Mouse (Mus musculus): ENCODE data around the gene Ripply3.
"Not testable (repeated sequence)": the region's sequence is repeated elsewhere in the genome, so short reads cannot be mapped to it uniquely, and the experiment has no call there.

Ripply3 gene

GRCm38 (mm10) chr16:94315215-94315614 lies 13.0 kb upstream of the Ripply3 start:
- no peak for DNase-seq

- no peak for DNase-seq
These were observed 10.5 kb upstream of the Ripply3 start for GRCm38 (mm10) chr16:94317752-94318151.

- no peak for DNase-seq
These were observed 8.0 kb upstream of the Ripply3 start for GRCm38 (mm10) chr16:94320223-94320622.

GRCm38 (mm10) chr16:94323681-94324080 lies 4.5 kb upstream of the Ripply3 start:
- DNase-seq, result no peak

- no peak for DNase-seq
These were observed 2.2 kb upstream of the Ripply3 start for GRCm38 (mm10) chr16:94326008-94326407.

GRCm38 (mm10) chr16:94328881-94329867 lies 954 bp downstream of the Ripply3 start:
- DNase-seq, result no peak

- DNase-seq, result no peak
These were observed 2.2 kb downstream of the Ripply3 start for GRCm38 (mm10) chr16:94330429-94330828.

GRCm38 (mm10) chr16:94331233-94331885 lies 3.1 kb downstream of the Ripply3 start:
- no peak for DNase-seq

- DNase-seq, result peak; percentile 85
These were observed 3.6 kb downstream of the Ripply3 start for GRCm38 (mm10) chr16:94331886-94332252.

- DNase-seq, result no peak
These were observed 7.4 kb downstream of the Ripply3 start for GRCm38 (mm10) chr16:94335656-94336055.

- DNase-seq, result not testable (repeated sequence)
These were observed 11.2 kb downstream of the Ripply3 start for GRCm38 (mm10) chr16:94339164-94340160.

GRCm38 (mm10) chr16:94345733-94346132 lies 17.5 kb downstream of the Ripply3 start:
- DNase-seq, result no peak

- no peak for DNase-seq
These were observed 19.0 kb downstream of the Ripply3 start for GRCm38 (mm10) chr16:94347080-94347731.

- no peak for DNase-seq
These were observed 20.6 kb downstream of the Ripply3 start for GRCm38 (mm10) chr16:94348779-94349178.

- DNase-seq, result no peak
These were observed 21.5 kb downstream of the Ripply3 start for GRCm38 (mm10) chr16:94349588-94350286.

- DNase-seq, result no peak
These were observed 22.1 kb downstream of the Ripply3 start for GRCm38 (mm10) chr16:94350287-94350677.

- DNase-seq, result peak; percentile 40
These were observed 26.2 kb downstream of the Ripply3 start for GRCm38 (mm10) chr16:94354450-94354849.

- no peak for DNase-seq
These were observed 27.8 kb downstream of the Ripply3 start for GRCm38 (mm10) chr16:94356046-94356445.

GRCm38 (mm10) chr16:94356776-94357494 lies 28.7 kb downstream of the Ripply3 start:
- DNase-seq, result no peak

GRCm38 (mm10) chr16:94358091-94358490 lies 29.9 kb downstream of the Ripply3 start:
- no peak for DNase-seq

All from thymus, postnatal 4 days (tissue).